Mouse (Mus musculus) effector memory CD4-positive, alpha-beta T cell, adult 7 months (primary cell): Measurements from ENCODE around the gene Gm10645. TPM values are rescaled to one million over a fixed set of nuclear protein-coding genes. Genes with fewer than 3 reads are reported as not detected.

Source experiments
- polyA plus RNA-seq: library from polyadenylated mRNA; unstranded; fragments of 100-300 nt; shearing (Covaris generic); gene quantifications from one replicate; pipeline ENCODE4 v1.2.1, GENCODE M21; 2017

Gm10645 gene
- polyA plus RNA-seq: not detected

DNA sequence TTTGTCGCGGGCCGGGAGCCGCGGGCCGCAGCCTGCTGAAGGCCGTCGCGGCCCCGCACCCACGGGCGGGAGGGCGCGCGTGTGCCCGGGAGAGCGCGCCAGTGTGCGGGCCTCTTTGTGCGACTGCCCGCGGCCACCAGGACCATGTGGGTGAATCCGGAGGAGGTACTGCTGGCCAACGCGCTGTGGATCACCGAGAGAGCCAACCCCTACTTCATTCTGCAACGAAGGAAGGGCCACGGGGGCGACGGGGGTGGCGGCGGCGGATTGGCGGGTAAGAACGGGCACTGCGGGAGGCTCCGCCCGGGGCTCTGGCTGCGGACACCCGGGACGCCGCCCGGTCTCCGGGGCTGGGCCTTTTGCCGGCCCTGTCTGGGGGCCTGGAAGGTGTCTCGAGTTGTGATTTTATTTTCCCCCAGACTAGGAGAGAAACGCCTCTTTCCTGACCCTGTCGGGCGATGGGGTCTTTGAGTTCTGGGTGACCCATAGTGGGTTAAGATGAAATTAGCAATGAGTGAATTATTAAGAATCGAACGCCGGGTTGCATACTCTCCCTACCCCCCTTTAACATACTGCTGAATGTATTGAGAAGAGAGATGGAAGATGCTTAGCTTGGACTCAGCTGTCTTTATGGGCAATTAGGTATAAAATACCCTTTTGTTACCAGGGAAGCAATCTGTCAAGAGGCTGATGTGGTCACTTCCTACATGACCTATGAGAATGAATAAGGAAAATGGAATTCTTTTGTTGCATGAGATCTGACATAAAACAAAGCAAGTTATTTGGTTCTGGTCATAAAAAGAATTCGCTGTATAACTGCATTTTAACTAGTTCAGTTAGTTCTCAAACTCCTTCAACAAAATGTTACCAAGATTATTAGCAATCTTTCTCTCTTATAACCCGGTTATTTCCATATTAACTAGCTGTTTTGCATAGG, at the start of gene Gm10645:
Gene Gm10645 (minus strand): TSS at position 240 of the 937 bp plus-strand sequence.

DNA sequence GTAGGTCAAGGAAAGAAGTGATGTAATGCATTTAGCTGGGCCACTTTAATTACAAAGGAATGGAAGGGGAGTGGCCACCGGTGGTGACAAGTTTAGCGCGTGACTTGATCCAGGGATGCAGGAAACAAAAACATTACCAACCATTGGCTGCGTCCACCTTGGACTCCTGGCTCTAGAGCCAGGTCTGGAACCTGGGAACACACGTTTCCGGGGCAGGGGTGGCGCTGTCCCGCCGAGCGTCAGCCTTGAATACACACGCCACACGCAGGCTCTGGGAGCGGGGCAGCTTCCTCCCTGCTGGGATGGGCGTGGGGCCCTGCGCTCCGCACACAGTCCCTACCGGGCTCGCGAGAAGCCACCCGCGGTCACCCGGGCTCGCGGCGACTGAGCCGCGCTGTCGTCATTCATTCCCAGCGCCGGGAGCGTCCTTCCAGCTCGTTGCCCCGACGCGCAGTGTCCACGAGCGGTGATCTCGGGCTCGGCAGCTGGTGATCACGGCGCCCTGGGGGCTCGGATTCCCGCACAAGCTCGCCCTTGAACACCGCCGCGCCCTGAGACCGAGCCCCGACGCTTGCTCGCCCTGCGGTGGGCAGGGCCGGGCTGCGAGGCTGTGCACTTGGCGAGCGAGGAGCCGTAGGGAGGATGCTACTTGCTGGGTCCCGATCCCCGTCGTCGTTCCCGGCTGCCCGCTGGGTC, 587 bp downstream of the Gm10645 start, which contains the start of gene Tbc1d9:
Gene Tbc1d9 (plus strand): TSS at position 118 of the 696 bp plus-strand sequence.

Other genes with a start within 250 kb of the Gm10645 start
- not detected for gene Tbc1d9, start 818 bp downstream of the Gm10645 start, polyA plus RNA-seq
- not detected for gene Ucp1, start 124.2 kb upstream of the Gm10645 start, polyA plus RNA-seq
- gene Elmod2, start 166.3 kb upstream of the Gm10645 start, polyA plus RNA-seq: 5.2 TPM
- gene Mgat4d, start 182.3 kb upstream of the Gm10645 start, polyA plus RNA-seq: not detected
- gene Clgn, start 223.7 kb upstream of the Gm10645 start, polyA plus RNA-seq: not detected